Mouse (Mus musculus) macrophage (primary cell): ENCODE results near the gene Pbx1. TPM values are rescaled to one million over a fixed set of nuclear protein-coding genes. Genes with fewer than 3 reads are reported as not detected.

ENCODE experiments used
- H3K27ac ChIP-seq: fragments of 350-480 bp; formaldehyde crosslinking; 2 replicates; pipeline ENCODE4 v1.9.0; 2021
- H3K36me3 ChIP-seq: fragments of 350-480 bp; formaldehyde crosslinking; 2 replicates; pipeline ENCODE4 v1.9.0; 2021; ENCODE audit errors: inconsistent target
- H3K4me3 ChIP-seq: fragments of 350-480 bp; formaldehyde crosslinking; 2 replicates; pipeline ENCODE4 v1.9.0; 2021; ENCODE audit errors: inconsistent target
- H3K79me2 ChIP-seq: fragments of 350-480 bp; formaldehyde crosslinking; 2 replicates; pipeline ENCODE4 v1.9.0; 2021; ENCODE audit errors: inconsistent target
- WGBS: methylation state at CpG from one replicate; pipeline ENCODE4 v1.1.7; 2026; ENCODE audit warnings: inconsistent platforms; ENCODE audit not compliant: missing documents; 5-methylcytosine and 5-hydroxymethylcytosine counted together
- polyA plus RNA-seq: library from polyadenylated mRNA; stranded (reverse); fragments of 250-400 nt; gene quantifications from 3 replicates; pipeline ENCODE4 v1.2.4, GENCODE M21; 2018; ENCODE audit warnings: inconsistent platforms

Pbx1 gene
- polyA plus RNA-seq, 1 experiment from 2014 or later: 1.5 TPM

GRCm38 (mm10) chr1:168357680-168358611, 74.1 kb downstream of the Pbx1 start:
- Histone ChIP-seq H3K79me2 (no peaks in the 10 kb centered on the region), H3K27ac (no peak overlapping the region), H3K4me3 (no peak overlapping the region), H3K36me3 (no peaks in the 10 kb centered on the region)
- 91% methylated on average over 26 of the region's 26 CpGs for WGBS

- Histone ChIP-seq H3K27ac (no peak overlapping the region), H3K79me2 (no peaks in the 10 kb centered on the region), H3K36me3 (no peaks in the 10 kb centered on the region), H3K4me3 (no peak overlapping the region)
- 70% methylated on average over 13 of the region's 14 CpGs for WGBS
Observed at GRCm38 (mm10) chr1:168356970-168357441, 75.1 kb downstream of the Pbx1 start.

- Histone ChIP-seq H3K36me3 (no peaks in the 10 kb centered on the region), H3K27ac (no peak overlapping the region), H3K4me3 (no peak overlapping the region), H3K79me2 (no peaks in the 10 kb centered on the region)
- 92% methylated on average over 10 of the region's 10 CpGs for WGBS
Observed at GRCm38 (mm10) chr1:168355985-168356556, 76.0 kb downstream of the Pbx1 start.

GRCm38 (mm10) chr1:168354934-168355333, 77.1 kb downstream of the Pbx1 start:
- no peaks in the 10 kb centered on the region for H3K79me2 ChIP-seq
- H3K27ac ChIP-seq: no peak overlapping the region
- WGBS: 50% methylated on average over 3 of the region's 4 CpGs
- H3K4me3 ChIP-seq: no peak overlapping the region
- H3K36me3 ChIP-seq: no peaks in the 10 kb centered on the region

GRCm38 (mm10) chr1:168348036-168348784, 83.9 kb downstream of the Pbx1 start:
- no peak overlapping the region for H3K4me3 ChIP-seq
- no peak overlapping the region for H3K27ac ChIP-seq
- no peaks in the 10 kb centered on the region for H3K79me2 ChIP-seq
- 93% methylated on average over 7 of the region's 8 CpGs for WGBS
- no peaks in the 10 kb centered on the region for H3K36me3 ChIP-seq

GRCm38 (mm10) chr1:168344918-168345317, 87.2 kb downstream of the Pbx1 start:
- Histone ChIP-seq H3K79me2 (no peaks in the 10 kb centered on the region), H3K27ac (no peak overlapping the region), H3K36me3 (no peaks in the 10 kb centered on the region), H3K4me3 (no peak overlapping the region)
- WGBS: 88% methylated on average over 8 of the region's 8 CpGs

GRCm38 (mm10) chr1:168344262-168344661, 87.8 kb downstream of the Pbx1 start:
- no peak overlapping the region for H3K27ac ChIP-seq
- WGBS: 98% methylated on average over 5 of the region's 5 CpGs
- no peak overlapping the region for H3K4me3 ChIP-seq
- no peaks in the 10 kb centered on the region for H3K36me3 ChIP-seq
- H3K79me2 ChIP-seq: no peaks in the 10 kb centered on the region

GRCm38 (mm10) chr1:168342269-168342668, 89.8 kb downstream of the Pbx1 start:
- Histone ChIP-seq H3K27ac (no peak overlapping the region), H3K79me2 (no peaks in the 10 kb centered on the region), H3K36me3 (no peaks in the 10 kb centered on the region), H3K4me3 (no peak overlapping the region)
- 90% methylated on average over 5 of the region's 6 CpGs for WGBS

- Histone ChIP-seq H3K36me3 (no peaks in the 10 kb centered on the region), H3K79me2 (no peaks in the 10 kb centered on the region), H3K27ac (no peak overlapping the region), H3K4me3 (no peak overlapping the region)
- 98% methylated on average over 12 of the region's 12 CpGs for WGBS
Observed at GRCm38 (mm10) chr1:168341863-168342262, 90.2 kb downstream of the Pbx1 start.

- Histone ChIP-seq H3K36me3 (no peaks in the 10 kb centered on the region), H3K79me2 (no peaks in the 10 kb centered on the region), H3K27ac (no peak overlapping the region), H3K4me3 (no peak overlapping the region)
- WGBS: 89% methylated on average over 3 of the region's 6 CpGs
Observed at GRCm38 (mm10) chr1:168341368-168341767, 90.7 kb downstream of the Pbx1 start.

GRCm38 (mm10) chr1:168336238-168336818, 95.7 kb downstream of the Pbx1 start:
- Histone ChIP-seq H3K4me3 (no peak overlapping the region), H3K36me3 (no peaks in the 10 kb centered on the region), H3K79me2 (no peaks in the 10 kb centered on the region), H3K27ac (no peak overlapping the region)
- WGBS: 83% methylated on average over 7 of the region's 7 CpGs

GRCm38 (mm10) chr1:168334831-168335574, 97.1 kb downstream of the Pbx1 start:
- Histone ChIP-seq H3K4me3 (no peak overlapping the region), H3K36me3 (no peaks in the 10 kb centered on the region), H3K27ac (no peak overlapping the region), H3K79me2 (no peaks in the 10 kb centered on the region)
- 88% methylated on average over 8 of the region's 8 CpGs for WGBS

- H3K27ac ChIP-seq: no peak overlapping the region
- WGBS: 94% methylated on average over 9 of the region's 9 CpGs
- no peak overlapping the region for H3K4me3 ChIP-seq
- H3K36me3 ChIP-seq: no peaks in the 10 kb centered on the region
- H3K79me2 ChIP-seq: no peaks in the 10 kb centered on the region
Observed at GRCm38 (mm10) chr1:168332056-168332455, 100.0 kb downstream of the Pbx1 start.

- H3K36me3 ChIP-seq: no peaks in the 10 kb centered on the region
- 90% methylated on average over 3 of the region's 3 CpGs for WGBS
Observed at GRCm38 (mm10) chr1:168328236-168328605, 103.8 kb downstream of the Pbx1 start.

More at GRCm38 (mm10) chr1:168328236-168328605, 103.8 kb downstream of the Pbx1 start:
- Histone ChIP-seq H3K4me3 (no peak overlapping the region), H3K27ac (no peak overlapping the region), H3K79me2 (no peaks in the 10 kb centered on the region)
